Mouse (Mus musculus) right cerebral cortex, postnatal 36 days (tissue): ENCODE results near the gene Olfr1410.

Source experiments
- DNase-seq, 2 experiments: peaks; one replicate each; pipeline ENCODE4 v3.0.0; 2022; ENCODE audit warnings: low spot score in 2 of 2, mixed read lengths in 1 of 2

The Olfr1410 gene

GRCm38 (mm10) chr1:92605482-92605881, at the start of gene Olfr1410:
Gene Olfr1410 (plus strand): TSS chr1:92605782.
- no peak for DNase-seq

GRCm38 (mm10) chr1:92571022-92571421, 34.6 kb upstream of the Olfr1410 start, which contains the start of gene Olfr1413:
Gene Olfr1413 (plus strand): TSS chr1:92571322.
- no peak for DNase-seq

- DNase-seq, result no peak
Observed at GRCm38 (mm10) chr1:92585479-92585878, 20.1 kb upstream of the Olfr1410 start, which contains the start of gene Olfr1412. Gene Olfr1412 (plus strand): TSS chr1:92585779.

- DNase-seq, result no peak
Observed at GRCm38 (mm10) chr1:92594111-92594510, 11.5 kb upstream of the Olfr1410 start, which contains the start of gene Olfr1411. Gene Olfr1411 (plus strand): TSS chr1:92594411.

GRCm38 (mm10) chr1:92596019-92596418, 9.6 kb upstream of the Olfr1410 start:
- DNase-seq, result no peak

GRCm38 (mm10) chr1:92607711-92608110, 2.1 kb downstream of the Olfr1410 start:
- no peak for DNase-seq

GRCm38 (mm10) chr1:92611008-92611407, 5.4 kb downstream of the Olfr1410 start:
- peak in 1 of 2 experiments; percentile 22 for DNase-seq

- DNase-seq, result no peak
Observed at GRCm38 (mm10) chr1:92613175-92613574, 7.6 kb downstream of the Olfr1410 start.

GRCm38 (mm10) chr1:92614516-92614915, 8.9 kb downstream of the Olfr1410 start:
- no peak for DNase-seq

GRCm38 (mm10) chr1:92616046-92616445, 10.5 kb downstream of the Olfr1410 start:
- DNase-seq, result no peak

GRCm38 (mm10) chr1:92617488-92617887, 11.9 kb downstream of the Olfr1410 start, which contains the start of gene Olfr12:
Gene Olfr12 (plus strand): TSS chr1:92617788.
- no peak for DNase-seq

GRCm38 (mm10) chr1:92618360-92618759, 12.8 kb downstream of the Olfr1410 start:
- no peak for DNase-seq

- no peak for DNase-seq
Observed at GRCm38 (mm10) chr1:92628227-92628626, 22.6 kb downstream of the Olfr1410 start.

GRCm38 (mm10) chr1:92632196-92632595, 26.6 kb downstream of the Olfr1410 start:
- no peak for DNase-seq

- no peak for DNase-seq
Observed at GRCm38 (mm10) chr1:92632948-92633347, 27.4 kb downstream of the Olfr1410 start.

- DNase-seq, result no peak
Observed at GRCm38 (mm10) chr1:92633726-92634125, 28.1 kb downstream of the Olfr1410 start.

GRCm38 (mm10) chr1:92634569-92634968, 29.0 kb downstream of the Olfr1410 start:
- no peak for DNase-seq

- no peak for DNase-seq
Observed at GRCm38 (mm10) chr1:92634976-92635599, 29.5 kb downstream of the Olfr1410 start.

- DNase-seq, result no peak
Observed at GRCm38 (mm10) chr1:92636015-92636414, 30.4 kb downstream of the Olfr1410 start.

- DNase-seq, result no peak
Observed at GRCm38 (mm10) chr1:92636676-92637075, 31.1 kb downstream of the Olfr1410 start.

GRCm38 (mm10) chr1:92637501-92638172, 32.1 kb downstream of the Olfr1410 start:
- no peak for DNase-seq

- peak; percentile 73 to 79 for DNase-seq
Observed at GRCm38 (mm10) chr1:92638181-92638580, 32.6 kb downstream of the Olfr1410 start.

GRCm38 (mm10) chr1:92638736-92639135, 33.2 kb downstream of the Olfr1410 start:
- DNase-seq, result no peak
